Mouse (Mus musculus): ENCODE measurements at regions not wholly inside any gene's neighbourhood (a gene's known extent, or its start where the extent isn't known, plus 50 kb on each side); places are given as distances from the start of the nearest gene placed in this dataset.

DNA sequence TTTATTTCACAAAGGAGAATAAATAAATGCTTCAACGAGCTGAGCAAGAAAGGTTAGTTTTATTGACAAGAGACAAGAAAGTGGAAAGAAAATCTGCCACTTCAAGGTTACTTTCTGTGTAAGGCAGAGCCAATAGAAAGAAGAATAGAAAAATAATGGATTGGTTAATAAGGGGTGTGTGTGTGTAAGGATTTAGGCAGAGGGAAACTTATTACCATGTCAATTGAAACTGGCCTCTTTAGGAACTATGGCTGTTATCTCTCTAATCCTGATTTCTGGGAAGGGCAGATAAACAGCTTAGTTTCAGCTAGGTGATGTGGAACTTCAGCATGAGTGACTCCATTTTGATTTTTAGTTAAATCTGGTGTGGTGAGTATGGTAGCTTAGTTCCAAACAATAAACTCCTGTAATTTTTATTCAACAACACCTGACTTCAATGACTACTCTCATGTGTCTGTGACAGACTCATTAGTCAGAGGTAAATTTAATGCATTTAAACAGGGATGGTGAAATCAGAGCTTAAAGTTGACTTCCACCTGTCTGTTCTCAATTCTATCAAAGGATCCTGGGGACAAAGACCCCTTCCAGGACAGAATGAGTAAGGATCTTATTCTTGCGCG is 197.2 kb upstream of the Cobl start:
- no peak overlapping the region for H3K9ac ChIP-seq (replicated peaks)
- no peaks in the 10 kb centered on the region for H3K9me3 ChIP-seq
- 0 out of 2 replicates have a peak, but pooled peaks cover 6% of the 10 kb centered on the region for H3K4me1 ChIP-seq
- H3K36me3 ChIP-seq = no peaks in the 10 kb centered on the region
- H3K4me2 ChIP-seq (replicated peaks) = no peak overlapping the region
- ATAC-seq (ENCODE audit: low FRiP score, low read depth) = peak; percentile 66
- no peak overlapping the region for H3K4me3 ChIP-seq
- H3K27ac ChIP-seq (replicated peaks) = no peak overlapping the region
- H3K27me3 ChIP-seq = no peaks in the 10 kb centered on the region
- WGBS = 49% methylated on average over 3 of the region's 3 CpGs

- H3K4me2 ChIP-seq (replicated peaks) = no peak overlapping the region
- H3K27ac ChIP-seq (replicated peaks) = no peak overlapping the region
- no peak for ATAC-seq (ENCODE audit: low FRiP score, low read depth)
- no peak overlapping the region for H3K9ac ChIP-seq (replicated peaks)
- no peaks in the 10 kb centered on the region for H3K36me3 ChIP-seq
- no peaks in the 10 kb centered on the region for H3K9me3 ChIP-seq
- no peaks in the 10 kb centered on the region for H3K27me3 ChIP-seq
- 0 out of 2 replicates have a peak, but pooled peaks cover 6% of the 10 kb centered on the region for H3K4me1 ChIP-seq
- no peak overlapping the region for H3K4me3 ChIP-seq
Measured at GRCm38 (mm10) chr11:12658847-12659246, 194.1 kb upstream of the Cobl start.

- no peak for ATAC-seq (ENCODE audit: low FRiP score, low read depth)
- no peak overlapping the region for H3K9ac ChIP-seq (replicated peaks)
- H3K4me2 ChIP-seq (replicated peaks) = no peak overlapping the region
- H3K4me1 ChIP-seq = no peaks in the 10 kb centered on the region
- H3K27ac ChIP-seq (replicated peaks) = no peak overlapping the region
- WGBS = 39% methylated on average over 10 of the region's 10 CpGs
- H3K36me3 ChIP-seq = no peaks in the 10 kb centered on the region
- H3K4me3 ChIP-seq = no peak overlapping the region
- no peaks in the 10 kb centered on the region for H3K9me3 ChIP-seq
- H3K27me3 ChIP-seq = no peaks in the 10 kb centered on the region
Measured at GRCm38 (mm10) chr11:12656450-12656849, 191.7 kb upstream of the Cobl start.
